Mouse (Mus musculus) lung, postnatal 4 days (tissue): ENCODE measurements around the gene Gstt1.

Experiments
- DNase-seq, 2 experiments: peaks; one replicate each; pipeline ENCODE4 v3.0.0; 2021

Gstt1 gene

DNA sequence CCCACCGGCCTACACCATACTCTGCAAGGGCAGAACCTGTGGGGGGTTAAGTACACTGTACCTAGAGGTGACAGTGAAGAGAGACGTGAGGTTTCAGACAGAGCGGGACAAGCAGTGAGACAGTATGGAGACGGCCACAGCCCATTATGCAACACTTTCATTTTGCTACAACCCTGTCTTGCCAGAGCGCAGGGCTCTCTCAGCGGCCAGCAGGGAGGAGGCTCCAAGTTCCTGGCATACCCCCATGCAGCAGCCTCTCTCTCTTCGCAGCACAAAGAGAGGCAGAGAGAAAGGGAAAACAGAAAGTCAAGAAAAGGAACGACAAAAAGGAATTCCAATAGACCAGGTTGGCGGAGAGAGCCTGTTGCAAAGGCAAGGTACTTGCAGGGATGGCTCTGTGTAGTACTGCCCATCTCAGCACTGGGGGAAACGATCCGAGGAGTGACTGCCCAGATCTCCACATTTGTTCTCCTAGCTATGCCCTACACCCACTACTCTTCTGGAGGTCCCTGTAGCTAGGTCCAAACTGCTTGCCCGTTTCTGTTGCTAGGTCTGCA, 687 bp downstream of the Gstt1 start:
- peak; percentile 56 to 70 for DNase-seq

DNA sequence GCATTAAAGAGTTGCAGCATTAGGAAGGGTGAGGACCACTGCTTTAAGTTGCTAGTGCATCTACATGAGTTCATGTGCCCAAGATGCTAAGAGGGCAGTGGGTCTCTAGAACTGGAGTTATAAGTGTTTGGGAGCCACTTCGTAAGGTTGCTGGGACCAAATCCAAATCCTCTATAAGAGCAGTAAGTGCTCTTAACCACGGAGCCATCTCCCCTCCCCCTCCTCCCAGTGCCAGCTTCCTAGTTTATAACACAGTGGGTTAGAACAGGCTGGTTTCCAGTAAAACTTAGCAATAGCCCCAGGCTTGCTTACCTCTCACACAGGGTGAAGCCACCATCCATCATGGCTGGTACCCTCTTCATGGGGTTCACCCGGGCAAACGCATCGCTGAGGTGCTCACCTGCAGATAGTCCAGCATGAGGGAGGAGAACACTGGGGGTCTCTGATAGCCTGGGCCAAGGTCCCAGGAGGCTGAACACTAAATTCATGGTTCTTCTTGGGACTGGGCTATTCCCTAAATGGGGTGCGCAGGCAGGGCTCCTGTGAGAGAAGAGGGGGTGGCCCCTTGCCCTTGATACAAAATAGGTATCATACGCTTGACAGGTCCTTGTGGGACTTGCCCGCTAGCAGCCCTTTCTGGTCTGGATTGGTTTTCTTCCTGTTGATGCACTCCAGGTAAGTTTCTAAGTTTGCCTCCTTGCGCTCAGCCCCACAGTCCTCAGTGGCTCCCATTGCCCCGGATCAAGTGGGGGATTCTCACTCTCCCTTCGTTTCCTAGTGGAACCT, 1.5 kb downstream of the Gstt1 start:
- peak; percentile 34 to 50 for DNase-seq

DNA sequence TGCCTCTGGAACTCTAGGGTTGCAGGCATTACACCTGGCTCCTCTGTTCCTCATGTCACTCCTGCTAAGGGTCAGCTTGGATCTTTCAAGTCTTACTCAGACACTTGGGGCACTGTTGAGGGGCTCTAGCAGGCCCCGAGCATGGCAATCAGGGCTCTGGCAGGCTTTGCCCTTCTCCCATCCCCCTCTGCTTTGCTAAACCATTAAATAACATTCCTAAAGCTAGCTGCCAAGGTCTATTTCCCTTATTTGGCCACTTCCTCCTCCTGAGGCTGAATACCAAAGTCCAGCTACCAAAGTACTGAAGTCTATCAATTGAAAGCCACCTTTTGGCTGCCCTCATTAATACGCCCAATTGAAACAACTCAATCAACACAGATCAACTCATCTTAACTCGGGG, 3.5 kb downstream of the Gstt1 start:
- DNase-seq: peak; percentile 58 to 70

DNA sequence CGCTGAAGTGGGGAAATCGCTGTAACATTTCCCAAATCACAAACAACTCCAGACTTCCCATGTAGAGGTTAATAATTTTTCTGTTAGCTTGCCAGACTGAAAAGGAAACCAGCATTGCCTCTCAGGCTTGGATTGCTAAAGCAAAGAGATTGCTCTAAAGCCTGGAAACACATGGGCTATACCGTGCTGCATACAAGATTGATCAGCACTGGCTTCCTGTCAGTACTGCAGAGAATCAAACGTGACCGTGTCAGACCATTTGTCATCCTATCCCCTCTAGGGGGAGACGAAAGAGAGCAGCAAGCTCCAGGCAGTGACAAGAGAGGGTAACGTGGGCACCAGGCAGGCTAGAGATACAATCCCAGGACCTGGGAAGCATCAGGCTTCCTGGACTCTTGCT, 7.6 kb downstream of the Gstt1 start:
- DNase-seq: no peak

DNA sequence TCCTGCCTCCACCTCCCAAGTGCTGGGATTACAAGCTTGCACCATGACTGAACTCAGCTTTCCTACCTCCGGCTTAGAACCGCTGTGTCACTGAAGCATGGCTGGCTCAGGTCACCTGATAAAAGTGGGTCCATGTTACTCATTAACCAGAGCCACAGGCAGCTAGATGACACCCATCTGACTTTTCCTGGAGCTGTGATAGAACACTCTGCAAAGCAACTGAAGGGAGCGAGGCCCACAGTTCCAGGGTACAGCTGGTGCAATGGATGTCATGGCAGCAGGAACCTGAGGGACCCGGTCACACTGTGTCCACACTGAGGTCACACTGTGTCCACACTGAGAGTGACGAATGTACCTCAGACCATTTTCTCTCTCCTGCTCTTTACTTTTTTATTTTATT, 8.5 kb downstream of the Gstt1 start:
- peak in 1 of 2 experiments; percentile 30 for DNase-seq

DNA sequence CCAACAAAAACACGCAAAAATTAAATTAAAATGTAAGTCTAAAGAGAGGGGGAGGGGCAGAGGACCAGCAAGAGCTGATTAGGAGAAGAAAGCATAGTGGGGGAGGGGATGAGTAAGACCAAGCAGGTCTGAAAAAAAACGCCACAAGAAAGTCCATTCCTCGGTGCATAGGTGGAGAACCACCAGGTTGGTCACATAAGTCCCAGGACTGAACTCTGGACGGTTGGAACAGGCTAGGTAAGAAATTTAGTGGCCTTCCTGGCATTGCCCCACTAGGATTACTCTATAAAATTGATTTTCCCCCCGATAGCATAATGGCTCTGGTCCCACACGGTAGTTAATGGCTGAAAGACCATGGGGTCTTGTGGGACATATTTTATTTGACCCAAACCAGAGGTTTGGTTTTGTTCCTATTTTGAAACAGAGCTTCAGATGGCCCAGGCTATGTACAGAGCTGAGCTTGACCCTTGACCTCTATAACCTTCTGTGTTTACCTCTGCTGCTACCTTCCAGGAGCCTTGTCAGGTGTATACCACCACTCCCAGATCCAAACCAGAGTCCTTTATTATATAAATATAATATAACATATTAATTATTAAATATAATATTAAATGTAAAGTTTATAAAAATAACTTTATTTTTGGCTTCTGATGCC, 9.2 kb downstream of the Gstt1 start:
- DNase-seq: no peak

DNA sequence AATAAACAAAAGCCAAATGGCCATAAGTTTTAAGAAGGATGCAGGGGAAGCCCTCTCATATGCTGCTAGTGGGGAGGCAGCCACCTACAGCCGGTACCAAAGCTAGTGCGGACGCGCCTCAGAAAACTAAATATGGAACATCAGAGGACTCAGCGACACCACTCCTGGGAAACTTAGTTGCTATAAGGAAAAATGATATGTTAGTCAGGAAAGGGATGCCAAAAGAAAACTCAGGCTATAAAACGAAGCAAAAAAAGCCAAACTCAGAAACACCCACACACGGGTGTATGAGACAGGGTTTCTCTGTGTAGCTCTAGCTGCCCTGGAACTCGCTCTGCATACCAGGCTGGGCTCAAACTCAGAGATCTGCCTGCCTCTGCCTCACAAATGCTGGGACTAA, 10.1 kb downstream of the Gstt1 start:
- no peak for DNase-seq

DNA sequence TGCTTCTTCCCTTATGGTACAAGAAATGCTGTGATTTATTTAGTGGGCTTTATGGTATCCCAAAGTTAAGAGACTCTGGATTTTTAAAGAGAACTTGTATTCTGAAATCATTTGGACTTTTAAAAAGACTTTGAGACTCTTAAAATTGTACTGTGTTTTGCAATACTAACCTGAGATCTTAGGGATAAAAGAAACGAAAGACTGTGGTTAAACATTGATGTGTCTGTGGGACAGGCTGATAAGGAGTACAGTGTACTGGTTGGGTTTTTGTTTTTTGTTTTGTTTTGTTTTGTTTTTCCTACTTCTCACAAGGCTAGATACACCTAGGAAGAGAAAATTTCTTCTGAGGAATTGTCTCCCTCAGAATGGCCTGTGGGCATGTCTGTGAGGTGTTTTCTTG, 12.9 kb downstream of the Gstt1 start:
- no peak for DNase-seq

DNA sequence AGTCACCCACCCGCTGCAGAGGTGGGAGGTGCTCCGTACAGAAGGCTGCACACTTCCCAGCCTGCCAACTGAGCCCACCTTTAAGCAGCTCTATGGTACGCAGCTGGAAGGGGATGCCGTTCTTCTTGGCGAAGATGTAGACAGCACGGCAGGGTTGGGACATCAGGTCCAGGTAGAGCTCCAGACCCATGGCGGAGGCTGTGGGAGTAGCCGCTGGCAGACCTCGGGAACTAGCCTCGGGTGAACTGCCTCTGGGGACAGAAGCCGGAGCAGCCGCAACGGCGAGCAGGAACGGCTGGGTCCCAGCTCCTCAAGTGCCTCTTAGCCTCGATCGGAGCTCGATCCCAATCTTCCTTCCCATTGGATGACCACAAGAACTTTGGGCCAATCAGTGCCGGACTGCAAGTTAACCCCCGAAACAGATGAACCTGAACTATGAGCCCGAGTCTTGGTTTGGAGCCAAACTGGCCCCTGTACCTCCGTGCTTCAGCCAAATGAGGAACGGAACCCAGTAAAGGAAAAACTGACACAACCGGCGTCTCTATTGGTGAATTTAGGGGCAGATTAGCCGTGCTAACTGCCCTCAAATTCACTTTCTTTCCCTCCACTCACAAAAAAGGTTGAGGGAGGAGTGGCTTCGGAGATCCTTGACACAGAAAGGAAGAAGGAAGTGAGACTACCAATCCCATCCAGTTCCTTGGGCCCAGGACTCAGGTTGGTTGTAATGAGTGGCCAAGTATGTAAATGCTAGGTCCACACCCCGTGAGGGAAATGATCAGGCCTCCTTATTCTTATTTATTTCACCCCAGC, 17.4 kb downstream of the Gstt1 start, which contains the start of the genes Gm20441 and Gstt3:
Gm20441 (minus strand) TSS at position 186 of the 810 bp plus-strand sequence.
Gstt3 (minus strand) TSS at position 646 of the 810 bp plus-strand sequence.
- DNase-seq: peak; percentile 76 to 85

DNA sequence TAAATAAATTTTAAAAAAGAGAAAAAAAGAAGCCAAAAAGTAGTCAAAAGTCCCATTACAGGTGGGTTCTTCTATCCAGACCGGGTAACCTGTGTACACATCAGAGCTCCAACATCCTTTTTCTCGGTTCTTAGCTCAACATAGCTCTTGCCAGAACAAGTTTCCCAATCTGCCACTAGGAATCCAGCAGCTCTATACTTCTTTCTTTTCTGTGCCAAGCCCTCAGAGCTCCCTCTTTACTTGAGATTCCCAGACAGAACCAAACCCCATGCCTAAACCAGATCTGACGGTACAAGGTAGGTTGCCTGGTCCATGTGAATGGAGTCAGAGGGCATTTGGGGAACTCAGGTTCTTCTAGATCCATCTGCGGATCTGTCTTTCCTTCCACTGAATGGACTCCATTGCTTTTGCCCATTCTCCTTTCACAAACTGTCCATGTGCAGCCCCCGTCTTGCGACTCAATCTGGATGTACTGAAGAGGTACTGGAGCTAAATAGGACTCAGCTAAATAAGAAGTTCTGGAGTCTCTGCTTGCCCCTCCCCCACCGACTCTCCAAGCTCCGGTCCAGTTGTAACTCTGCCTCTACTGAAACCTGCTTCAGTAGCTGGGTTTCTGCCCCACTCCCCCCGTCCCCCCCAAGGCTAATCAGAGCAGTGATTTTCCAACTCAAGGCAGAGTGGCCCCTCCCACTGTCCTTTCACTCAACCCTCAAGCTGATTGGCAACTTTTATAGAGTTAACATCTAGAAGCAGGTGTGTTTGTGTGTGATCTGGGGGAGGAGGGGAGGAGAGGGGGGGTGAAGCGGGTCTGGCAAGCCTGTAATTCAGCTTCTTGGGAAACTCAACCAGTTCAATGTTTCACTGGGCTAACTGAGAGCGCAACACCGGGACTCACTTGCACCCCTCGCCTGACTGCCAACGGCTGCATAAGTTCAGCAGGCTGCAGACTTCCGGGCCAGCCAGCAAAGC, 18.9 kb downstream of the Gstt1 start:
- DNase-seq: peak; percentile 23 to 36

DNA sequence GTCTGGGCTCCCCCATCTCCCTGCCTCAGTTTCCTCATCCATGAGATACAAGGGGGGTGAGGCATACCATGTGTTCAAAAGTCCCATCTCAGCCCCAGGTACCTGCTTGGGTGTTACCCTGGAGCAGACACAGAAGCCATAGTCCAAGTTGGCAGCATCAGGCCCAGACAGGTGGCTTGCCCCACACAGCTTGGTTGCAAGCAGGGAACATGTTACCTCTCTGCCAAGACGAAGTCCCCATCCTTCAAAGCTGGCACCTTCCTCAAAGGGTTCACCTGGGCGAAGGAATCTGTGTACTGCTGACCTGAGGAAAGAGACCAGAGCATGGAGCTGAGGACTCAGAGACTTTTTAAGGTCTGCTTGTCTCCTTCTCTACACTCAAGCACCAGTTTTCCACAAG, 20.5 kb downstream of the Gstt1 start:
- no peak for DNase-seq

DNA sequence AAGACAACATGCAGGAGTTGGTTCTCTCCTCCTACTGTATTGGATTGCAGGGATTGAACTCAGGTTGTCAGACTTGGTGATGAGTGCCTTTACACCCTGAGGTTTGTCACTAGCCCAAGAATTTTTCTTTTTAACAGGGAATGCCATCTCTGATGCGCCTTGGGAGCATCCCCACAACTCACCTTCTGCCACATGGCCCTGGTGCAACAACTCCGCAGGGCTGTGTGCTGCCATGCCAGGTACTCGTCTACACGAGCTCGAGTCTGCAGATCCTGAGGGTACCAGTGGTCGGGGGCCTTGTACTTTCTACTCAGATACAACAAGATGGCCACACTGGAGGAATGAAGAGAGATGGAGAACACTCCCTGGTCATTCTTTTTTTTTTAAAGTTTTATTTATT, 21.8 kb downstream of the Gstt1 start:
- DNase-seq: no peak

DNA sequence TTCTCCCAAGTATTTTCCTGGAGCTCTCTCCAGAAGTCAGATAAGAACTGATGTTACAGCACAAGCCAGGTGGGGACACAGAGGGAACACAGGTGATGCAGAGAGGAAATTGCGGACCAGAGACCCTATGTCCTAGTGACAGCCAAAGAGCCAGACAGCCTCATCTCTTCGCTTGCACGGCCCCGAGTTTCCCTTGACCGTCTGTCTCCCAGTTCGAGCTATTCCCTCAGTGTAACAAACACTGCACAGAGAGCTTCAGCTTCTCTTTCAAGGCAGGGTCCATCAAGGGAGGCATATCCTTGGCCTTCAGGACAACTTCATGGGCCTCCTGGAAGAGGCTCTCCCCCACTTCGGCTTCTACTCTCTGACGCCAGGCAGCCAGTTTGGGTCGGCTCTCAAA, 23.8 kb downstream of the Gstt1 start:
- DNase-seq: no peak

DNA sequence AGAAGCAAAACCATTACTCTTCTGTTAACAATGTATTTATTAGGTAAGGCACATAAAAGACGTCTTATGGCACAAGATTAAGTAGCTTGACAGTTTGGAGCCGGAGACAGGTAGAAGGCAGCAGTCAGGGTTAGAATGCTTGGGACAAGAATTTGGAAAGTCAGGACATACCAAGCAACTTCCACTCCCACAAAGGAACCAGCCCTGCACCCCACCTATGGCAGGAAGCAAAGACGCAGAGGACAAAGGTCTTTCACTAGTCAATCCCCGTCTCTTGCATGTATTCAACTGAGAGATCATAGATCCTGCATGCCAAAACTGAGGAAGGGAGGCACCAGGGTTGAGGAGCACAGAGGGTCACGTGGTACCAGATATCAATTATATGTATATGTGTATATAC, 24.3 kb downstream of the Gstt1 start:
- DNase-seq: no peak

DNA sequence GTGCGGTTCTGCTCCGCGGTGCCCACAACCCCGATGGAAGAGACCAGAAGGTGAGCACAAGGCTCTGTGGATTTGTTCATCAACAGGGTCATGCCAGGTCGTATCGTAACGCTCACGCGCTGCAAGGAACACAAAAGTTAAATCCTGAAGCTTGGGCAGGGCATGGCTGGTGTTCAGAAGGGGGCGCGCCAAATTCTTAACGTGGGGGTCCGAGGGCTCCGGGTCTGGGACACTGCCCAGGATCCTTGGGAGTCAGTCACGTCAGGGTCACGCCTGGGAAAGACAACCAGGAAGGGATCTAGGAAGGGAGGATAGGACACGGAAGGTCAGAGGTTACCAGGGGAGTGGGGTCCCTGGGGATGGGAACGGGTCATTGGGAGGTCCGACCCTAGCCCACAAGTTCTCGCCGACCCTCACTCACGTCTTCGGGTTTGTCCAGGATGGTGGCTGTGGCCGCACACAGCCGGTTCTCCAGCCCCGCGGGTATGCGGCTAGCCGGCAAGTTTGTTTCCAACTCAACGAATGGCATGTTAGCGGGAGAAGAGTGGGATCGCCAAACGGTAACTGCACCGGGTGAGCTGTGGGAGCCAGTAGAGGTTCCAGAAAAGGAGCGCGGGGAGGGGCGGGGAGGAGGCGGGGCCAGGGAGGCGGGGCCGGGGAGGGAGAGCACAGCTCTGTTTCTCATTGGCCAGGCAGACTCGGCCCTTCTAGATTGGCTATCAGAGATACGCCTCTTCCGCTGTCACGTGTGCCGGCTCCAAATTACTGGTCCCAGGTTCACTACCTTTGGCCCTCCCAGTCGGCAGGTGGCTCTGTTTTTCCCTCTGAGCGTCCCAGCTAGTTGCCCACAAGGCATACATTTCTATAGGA, 25.4 kb downstream of the Gstt1 start, which contains the start of gene Ddt:
Ddt (minus strand) TSS at position 620 of the 870 bp plus-strand sequence.
- DNase-seq: peak; percentile 88 to 91

DNA sequence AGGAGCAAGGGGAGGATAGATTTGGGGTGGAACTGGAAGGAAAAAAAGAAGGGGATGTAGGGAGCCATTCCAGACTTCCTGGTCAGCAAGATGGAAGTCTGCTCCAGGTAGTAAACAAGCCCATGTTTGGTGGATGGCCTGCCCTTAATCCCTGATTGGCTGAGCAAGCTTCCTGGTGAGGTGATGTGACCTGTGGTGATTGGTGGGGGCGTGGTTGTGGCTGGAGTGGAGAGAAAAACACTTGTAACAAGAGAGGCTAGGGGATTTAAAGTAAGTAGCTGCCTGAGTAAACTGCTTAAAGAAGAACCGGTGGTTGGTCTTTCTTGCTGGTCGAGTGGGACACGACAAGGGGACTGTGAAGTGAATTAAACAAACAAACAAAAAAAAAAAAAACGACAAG, 30.6 kb downstream of the Gstt1 start:
- DNase-seq: peak in 1 of 2 experiments; percentile 20

DNA sequence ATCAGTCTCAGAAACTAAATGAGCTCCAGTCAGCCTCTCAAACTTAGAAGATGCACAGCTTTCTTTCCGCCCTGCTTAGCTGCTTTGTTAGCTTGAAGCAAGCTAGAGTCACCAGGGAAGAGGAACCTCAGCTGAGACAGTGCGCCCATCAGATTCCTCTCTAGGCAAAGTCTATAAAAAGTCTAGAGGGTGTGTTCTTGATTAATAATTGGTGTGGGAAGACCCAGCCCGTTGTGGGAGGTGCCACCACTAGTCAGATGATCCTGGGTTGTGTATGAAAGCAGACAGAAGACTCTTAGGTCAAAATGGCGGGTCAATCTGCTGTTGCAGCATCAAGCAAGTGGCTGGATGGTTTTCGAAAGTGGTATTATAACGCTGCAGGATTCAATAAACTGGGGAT, 31.5 kb downstream of the Gstt1 start:
- peak in 1 of 2 experiments; percentile 6 for DNase-seq

DNA sequence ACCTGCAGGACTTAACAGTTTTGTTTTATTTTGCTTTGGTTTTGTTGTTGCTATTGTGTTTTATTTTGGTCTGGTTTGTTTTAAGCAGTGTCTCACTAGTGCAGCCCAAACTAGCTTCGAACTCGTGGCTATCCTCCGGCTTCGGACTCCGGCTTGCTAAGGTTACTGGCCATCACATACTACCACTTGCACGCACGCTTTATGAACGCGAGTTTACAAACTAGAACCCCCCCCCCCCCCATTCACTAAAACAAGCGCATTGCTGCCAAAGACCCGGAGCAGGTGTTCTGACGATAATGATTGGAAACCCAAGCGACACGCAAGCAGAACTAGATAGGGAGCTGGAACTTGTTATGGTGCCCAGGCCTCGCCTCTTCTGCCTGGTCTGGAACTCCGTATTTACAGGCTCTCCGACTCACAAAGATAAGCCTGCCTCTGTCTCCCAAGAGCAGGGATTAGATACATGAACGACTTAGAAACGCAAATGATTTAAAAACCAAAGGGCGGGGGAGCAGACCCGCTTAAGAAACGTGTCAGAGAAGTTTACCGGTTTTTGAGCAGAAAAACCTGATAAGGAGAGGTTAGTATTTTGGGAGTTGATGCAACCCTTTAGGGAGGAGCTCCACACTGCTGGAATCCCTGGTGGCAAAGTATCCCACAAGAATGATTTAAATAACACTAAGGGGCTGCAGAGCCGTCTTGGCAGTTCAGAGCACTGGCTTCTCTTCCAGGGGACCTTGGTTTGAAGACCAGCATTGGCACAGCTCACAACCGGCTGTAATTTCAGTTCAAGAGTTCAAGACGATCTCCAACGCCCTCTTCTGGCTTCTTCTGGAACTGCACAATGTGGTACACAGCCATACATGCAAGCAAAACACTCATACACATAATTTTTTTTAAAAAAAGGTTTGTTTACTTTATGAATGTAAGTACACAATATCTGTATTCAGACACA, 33.6 kb downstream of the Gstt1 start:
- peak; percentile 51 to 81 for DNase-seq
